Mouse (Mus musculus): Measurements from ENCODE around the gene Olfr368.

The Olfr368 gene

GRCm38 (mm10) chr2:37326215-37326614 is at the start of gene Olfr368:
TSS of gene Olfr368 (plus strand) at chr2:37326515.
- no peak for DNase-seq (ENCODE audit: low spot score)

- no peak for DNase-seq (ENCODE audit: low spot score)
These were observed 7.0 kb downstream of the Olfr368 start for GRCm38 (mm10) chr2:37333321-37333720.

- no peak for DNase-seq (ENCODE audit: low spot score)
These were observed 12.3 kb downstream of the Olfr368 start for GRCm38 (mm10) chr2:37338497-37339187.

GRCm38 (mm10) chr2:37351671-37352070 is 25.4 kb downstream of the Olfr368 start:
- no peak for DNase-seq (ENCODE audit: low spot score)

- DNase-seq (ENCODE audit: low spot score): no peak
These were observed 29.3 kb downstream of the Olfr368 start for GRCm38 (mm10) chr2:37355571-37355970.

- peak; percentile 56 for DNase-seq (ENCODE audit: low spot score)
These were observed 32.6 kb downstream of the Olfr368 start, which contains the start of gene Pdcl for GRCm38 (mm10) chr2:37358633-37359540. TSS of gene Pdcl (minus strand) at chr2:37359332.

GRCm38 (mm10) chr2:37359908-37360307 is 33.6 kb downstream of the Olfr368 start:
- DNase-seq (ENCODE audit: low spot score): no peak

GRCm38 (mm10) chr2:37370651-37371050 is 44.3 kb downstream of the Olfr368 start:
- DNase-seq (ENCODE audit: low spot score): no peak

GRCm38 (mm10) chr2:37376018-37376417 is 49.7 kb downstream of the Olfr368 start:
- DNase-seq (ENCODE audit: low spot score): no peak

GRCm38 (mm10) chr2:37380189-37380588 is 53.9 kb downstream of the Olfr368 start:
- DNase-seq (ENCODE audit: low spot score): no peak
